Mouse (Mus musculus) liver, embryonic 14.5 days (tissue): ENCODE results near the gene Ovol3. TPM values are rescaled to one million over a fixed set of nuclear protein-coding genes. Genes with fewer than 3 reads are reported as not detected.

Experiments
- ATAC-seq: fragments of 200-750 bp; cut with Nextera tagmentation; 2 replicates; pipeline ENCODE4 v1.8.0; 2017; ENCODE audit warnings: moderate number of reproducible peaks, mild to moderate bottlenecking, moderate library complexity; ENCODE audit not compliant: insufficient read depth
- DNase-seq, 3 experiments: peaks; one replicate each; pipeline ENCODE4 v3.0.0-alpha.2; 2012 to 2013; ENCODE audit warnings: low read depth in 3 of 3, low spot score in 3 of 3
- H3K27ac ChIP-seq: fragments of 300-500 bp; sonication (generic); 2 replicates; pipeline ENCODE4 v1.5.1; 2014; ENCODE audit warnings: moderate library complexity, mild to moderate bottlenecking, control low read depth, inconsistent platforms
- H3K27me3 ChIP-seq: fragments of 300-500 bp; sonication (generic); 2 replicates; pipeline ENCODE4 v1.6.1; 2014; ENCODE audit warnings: mild to moderate bottlenecking, low read length, moderate library complexity; ENCODE audit not compliant: control insufficient read depth, insufficient read depth
- H3K36me3 ChIP-seq: fragments of 300-500 bp; sonication (generic); replicated peaks from 2 replicates; pipeline ENCODE4 v1.6.1; 2014; ENCODE audit warnings: low read depth; ENCODE audit not compliant: control insufficient read depth, insufficient read depth
- H3K4me1 ChIP-seq, 2 experiments: fragments of 200-500 bp in 1 of 2; fragments of 300-500 bp in 1 of 2; sonication (generic) in 1 of 2; replicated peaks; 2 replicates each; pipeline ENCODE4 v1.6.1; 2012 to 2014; ENCODE audit warnings: antibody characterized with exemption in 1 of 2, inconsistent platforms in 1 of 2, low read length in 1 of 2; ENCODE audit not compliant: control insufficient read depth in 2 of 2, insufficient read depth in 2 of 2
- H3K4me2 ChIP-seq: fragments of 300-500 bp; sonication (generic); 2 replicates; pipeline ENCODE4 v1.6.1; 2014; ENCODE audit warnings: low read depth, mild to moderate bottlenecking, control low read depth, moderate library complexity
- H3K4me3 ChIP-seq, 2 experiments: fragments of 200-500 bp in 1 of 2; fragments of 300-500 bp in 1 of 2; sonication (generic) in 1 of 2; 2 replicates each; pipeline ENCODE4 v1.5.1; 2012 to 2014; ENCODE audit warnings: low read depth in 2 of 2, low read length in 2 of 2, mild to moderate bottlenecking in 2 of 2, control low read depth in 1 of 2, inconsistent platforms in 1 of 2, moderate library complexity in 1 of 2; ENCODE audit not compliant: insufficient read depth in 1 of 2
- H3K9ac ChIP-seq: fragments of 300-500 bp; sonication (generic); replicated peaks from 2 replicates; pipeline ENCODE4 v1.6.1; 2014; ENCODE audit warnings: mild to moderate bottlenecking, control low read depth, moderate library complexity
- H3K9me3 ChIP-seq: fragments of 300-500 bp; sonication (generic); 2 replicates; pipeline ENCODE4 v1.6.1; 2016; ENCODE audit warnings: low read length, mixed read lengths; ENCODE audit not compliant: control insufficient read depth
- CTCF ChIP-seq: IDR thresholded peaks from 2 replicates; pipeline ENCODE4 v1.5.1; 2016; ENCODE audit warnings: antibody characterized with exemption, low read depth, control low read depth
- EP300 ChIP-seq: IDR thresholded peaks from 2 replicates; pipeline ENCODE4 v1.6.1; 2016; ENCODE audit warnings: antibody characterized with exemption, low read depth
- WGBS: fragments of 180-500 bp; shearing (Covaris S2); extraction: QIAGEN DNeasy Blood & Tissue Kit; methylation state at CpG from one replicate; pipeline ENCODE4 v1.1.7; 2014; ENCODE audit not compliant: insufficient replicate concordance; 5-methylcytosine and 5-hydroxymethylcytosine counted together
- polyA plus RNA-seq, 2 experiments: library from polyadenylated mRNA; depleted of rRNA in 1 of 2; stranded (reverse) in 1 of 2; unstranded in 1 of 2; fragments of >200 nt; fragmentation: Nextera tagmentation in 1 of 2; extraction: Ambion mirVana in 1 of 2; gene quantifications; 2 replicates each; pipeline versions ENCODE4 v1.2.1 to v1.2.3; 2012 to 2014

Ovol3 gene
- polyA plus RNA-seq, 2 experiments = not detected

DNA sequence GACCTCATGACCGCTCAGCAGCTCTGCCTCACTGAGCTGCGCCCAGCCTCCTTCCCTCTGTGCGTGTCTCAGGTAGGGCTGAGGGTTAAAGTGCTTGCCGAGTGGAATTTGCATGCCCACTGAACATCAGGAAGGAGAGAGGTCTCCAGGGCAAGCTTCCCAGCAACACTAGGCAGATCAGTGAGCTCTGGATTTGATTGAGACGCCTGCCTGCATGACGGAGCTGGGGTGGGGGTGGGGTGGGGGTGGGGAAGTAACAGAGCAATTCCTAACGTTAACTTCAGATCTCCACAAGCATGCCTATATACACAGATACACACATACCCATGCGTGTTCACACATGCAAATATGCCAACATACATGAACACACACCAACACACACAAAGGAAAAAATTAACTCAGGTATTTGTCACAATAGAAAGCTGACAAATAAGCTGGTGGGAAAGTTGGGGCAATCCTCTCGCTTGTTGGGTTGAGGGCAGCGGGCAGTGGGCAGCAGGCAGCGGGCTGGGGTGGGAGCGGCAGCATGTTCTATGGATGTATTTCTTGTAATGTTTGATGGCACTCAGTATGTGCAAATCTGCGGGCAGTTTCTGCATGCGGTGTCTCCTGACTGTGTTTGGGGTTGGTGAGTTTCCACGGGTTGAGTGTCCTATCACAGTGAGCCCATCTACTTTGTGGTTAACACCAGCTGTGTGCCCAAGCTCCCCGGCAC lies 16.1 kb downstream of the Ovol3 start:
- peak overlapping the region; percentile 77 for H3K4me2 ChIP-seq
- peak overlapping the region; percentile 47 for H3K9ac ChIP-seq
- DNase-seq (no peak), ATAC-seq (peak; percentile 62; the same call in 1 of the 2 replicates)
- no peaks in the 10 kb centered on the region for H3K27me3 ChIP-seq
- H3K4me1 ChIP-seq = peaks cover 0 to 14% of the 10 kb centered on the region in 2 experiments; a peak in 3 of 4 replicates
- H3K4me3 ChIP-seq = peak overlapping the region; percentile 38 to 44
- H3K27ac ChIP-seq = no peak overlapping the region
- no peaks in the 10 kb centered on the region for H3K9me3 ChIP-seq
- no peaks in the 10 kb centered on the region for H3K36me3 ChIP-seq
- 3% methylated on average over 16 of the region's 16 CpGs for WGBS
- TF ChIP-seq CTCF (no peak), EP300 (no peak)

- TF ChIP-seq CTCF (no peak), EP300 (no peak)
- Histone ChIP-seq H3K27me3 (no peaks in the 10 kb centered on the region), H3K36me3 (no peaks in the 10 kb centered on the region), H3K9ac (no peak overlapping the region), H3K27ac (no peak overlapping the region), H3K9me3 (no peaks in the 10 kb centered on the region), H3K4me1 (peaks cover 0 to 11% of the 10 kb centered on the region in 2 experiments; a peak in 3 of 4 replicates), H3K4me3 (no peak overlapping the region), H3K4me2 (no peak overlapping the region)
- 66% methylated on average over 2 of the region's 2 CpGs for WGBS
- no peak for ATAC-seq
- no peak for DNase-seq
These were observed 18.2 kb downstream of the Ovol3 start for GRCm38 (mm10) chr7:30217277-30217676.

GRCm38 (mm10) chr7:30216723-30217151 lies 18.8 kb downstream of the Ovol3 start:
- Histone ChIP-seq H3K27ac (no peak overlapping the region), H3K9ac (no peak overlapping the region), H3K36me3 (no peaks in the 10 kb centered on the region), H3K4me3 (no peak overlapping the region), H3K4me2 (peak overlapping the region; percentile 45), H3K4me1 (peaks cover 0 to 5% of the 10 kb centered on the region in 2 experiments; a peak in 2 of 4 replicates), H3K9me3 (no peaks in the 10 kb centered on the region), H3K27me3 (no peaks in the 10 kb centered on the region)
- peak; percentile 41; the same call in 1 of the 2 replicates for ATAC-seq
- 1% methylated on average over 15 of the region's 16 CpGs for WGBS
- peak; percentile 59 to 68 (median 67) for DNase-seq
- TF ChIP-seq EP300 (no peak), CTCF (peak; percentile 98)

- Histone ChIP-seq H3K4me3 (no peak overlapping the region), H3K4me2 (no peak overlapping the region), H3K9me3 (no peaks in the 10 kb centered on the region), H3K36me3 (no peaks in the 10 kb centered on the region), H3K27ac (no peak overlapping the region), H3K9ac (no peak overlapping the region), H3K27me3 (no peaks in the 10 kb centered on the region), H3K4me1 (peaks cover 0 to 5% of the 10 kb centered on the region in 2 experiments; a peak in 2 of 4 replicates)
- no peak for DNase-seq
- WGBS = 72% methylated on average over 3 of the region's 3 CpGs
- no peak for ATAC-seq
- TF ChIP-seq CTCF (no peak), EP300 (no peak)
These were observed 19.6 kb downstream of the Ovol3 start for GRCm38 (mm10) chr7:30215875-30216274.

- H3K4me2 ChIP-seq = no peak overlapping the region
- WGBS = 67% methylated on average over 3 of the region's 3 CpGs
- H3K36me3 ChIP-seq = no peaks in the 10 kb centered on the region
- no peaks in the 10 kb centered on the region for H3K9me3 ChIP-seq
- TF ChIP-seq EP300 = no peak
- TF ChIP-seq CTCF = no peak
- H3K27me3 ChIP-seq = no peaks in the 10 kb centered on the region
- peaks cover 0 to 3% of the 10 kb centered on the region in 2 experiments; a peak in 2 of 4 replicates for H3K4me1 ChIP-seq
- ATAC-seq = no peak
- H3K27ac ChIP-seq = no peak overlapping the region
- no peak overlapping the region for H3K4me3 ChIP-seq
- H3K9ac ChIP-seq = no peak overlapping the region
- DNase-seq = no peak
These were observed 21.6 kb downstream of the Ovol3 start for GRCm38 (mm10) chr7:30213881-30214280.
